Mouse (Mus musculus) liver, adult 2 months (tissue): Measurements from ENCODE around the gene Carmil2.

Experiments used
- CTCF ChIP-seq: fragments of 200-500 bp; IDR thresholded peaks from 2 replicates; pipeline ENCODE4 v1.5.1; 2011; ENCODE audit warnings: low read depth, low read length, control low read depth
- POLR2A ChIP-seq: fragments of 200-500 bp; IDR thresholded peaks from 2 replicates; pipeline ENCODE4 v1.6.1; 2011; ENCODE audit warnings: low read length, control low read depth; ENCODE audit not compliant: insufficient read depth; ENCODE audit errors: extremely low read depth

GRCm38 (mm10) chr8:105725726-105726125 is 39.7 kb downstream of the Carmil2 start:
- no peak for TF ChIP-seq CTCF
- no peak for TF ChIP-seq POLR2A
